Mouse (Mus musculus) telencephalon, adult 2 months (tissue): ENCODE results near the gene Zscan4c.
"Not testable (repeated sequence)": the region's sequence is repeated elsewhere in the genome, so short reads cannot be mapped to it uniquely, and the experiment has no call there.

ENCODE experiments used
- DNase-seq: peaks from one replicate; pipeline ENCODE4 v3.0.0-alpha.2; 2011; ENCODE audit warnings: low read depth, low spot score

Zscan4c gene

DNA sequence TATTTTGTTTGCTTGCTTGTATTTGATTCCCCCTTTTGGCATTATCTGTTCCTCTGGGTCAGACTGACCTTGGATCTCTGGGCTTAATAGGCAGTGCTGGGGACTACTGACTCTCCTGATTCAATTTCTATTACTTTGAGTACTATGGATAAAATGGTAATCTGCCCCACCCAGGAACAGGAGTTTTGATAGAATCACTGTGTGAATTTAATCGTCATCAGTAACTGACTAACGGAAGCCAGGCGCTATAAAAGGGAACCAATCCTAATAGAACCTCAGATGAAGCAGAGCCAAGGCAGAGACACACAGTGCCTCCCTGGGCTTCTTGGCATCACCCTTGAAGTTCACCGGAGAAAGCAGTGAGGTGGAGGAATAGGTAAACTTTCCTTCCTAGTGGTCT, at the start of gene Zscan4c:
Zscan4c (plus strand) TSS at position 301 of the 400 bp plus-strand sequence.
- DNase-seq: not testable (repeated sequence)
